Comparison of ENCODE assay signal across 8 mouse cellular contexts in the genomic region with DNA sequence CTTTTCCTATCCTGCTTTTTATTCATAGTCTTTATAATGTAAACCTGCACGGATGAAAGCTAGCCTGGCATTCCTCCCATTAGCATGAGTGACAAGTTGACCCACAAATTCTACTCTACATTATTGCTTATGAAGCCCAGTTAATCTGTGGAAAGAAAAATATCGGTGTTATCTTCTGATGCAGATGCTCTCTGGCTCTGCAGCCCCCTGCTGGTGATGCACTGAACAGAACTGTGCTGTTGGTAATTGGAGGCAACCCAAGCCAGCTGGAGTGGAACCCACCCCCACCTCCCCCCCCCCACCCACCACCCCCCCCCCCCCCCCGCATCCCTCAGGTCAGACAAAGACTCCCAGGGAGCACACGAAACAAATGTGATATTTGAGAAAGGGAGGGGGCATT.
A peak's percentile ranks its signal among the peaks of the same experiment; 100 is the strongest.
DNase-seq lines count a peak whose midpoint lies in the region; ATAC-seq and TF ChIP-seq lines count a peak whose summit lies in the region.

No protein-coding gene starts in this region.

- peak; percentile 77 for TF ChIP-seq CTCF in midbrain, postnatal 0 days (IDR thresholded peaks at IDR 0.05)

- H3K4me1 ChIP-seq in kidney, embryonic 15.5 days, result no peaks in the 10 kb centered on the region
- no peaks in the 10 kb centered on the region for H3K4me1 ChIP-seq in limb, embryonic 13.5 days
- H3K4me1 ChIP-seq in midbrain, postnatal 0 days (ENCODE audit: insufficient read depth, low read length), result no peaks in the 10 kb centered on the region

- no peak overlapping the region for H3K4me3 ChIP-seq in kidney, embryonic 15.5 days (replicated peaks)
- no peak overlapping the region for H3K4me3 ChIP-seq in limb, embryonic 13.5 days
- no peak overlapping the region for H3K4me3 ChIP-seq in midbrain, postnatal 0 days (ENCODE audit: low read depth, low read length)

- no peaks in the 10 kb centered on the region for H3K9me3 ChIP-seq in kidney, embryonic 15.5 days (replicated peaks)
- no peaks in the 10 kb centered on the region for H3K9me3 ChIP-seq in limb, embryonic 13.5 days
- no peaks in the 10 kb centered on the region for H3K9me3 ChIP-seq in midbrain, postnatal 0 days (ENCODE audit: low read length)

- ATAC-seq in kidney, embryonic 15.5 days (replicated peaks; ENCODE audit: low FRiP score), result no peak
- peak; percentile 67; the same call in 1 of the 2 replicates for ATAC-seq in frontal cortex, adult (ENCODE audit: low TSS enrichment)
- ATAC-seq in limb, embryonic 13.5 days (ENCODE audit: low FRiP score, low read depth), result 0 out of 2 replicates have a peak, but pooled peaks have one; percentile 40
- peak; percentile 63; the same call in 1 of the 2 replicates for ATAC-seq in midbrain, postnatal 0 days (ENCODE audit: low FRiP score)

- H3K27ac ChIP-seq in kidney, embryonic 15.5 days, result no peak overlapping the region
- H3K27ac ChIP-seq in limb, embryonic 13.5 days, result no peak overlapping the region
- H3K27ac ChIP-seq in midbrain, postnatal 0 days (ENCODE audit: low read depth, low read length), result no peak overlapping the region

- no peaks in the 10 kb centered on the region for H3K27me3 ChIP-seq in kidney, embryonic 15.5 days
- no peaks in the 10 kb centered on the region for H3K27me3 ChIP-seq in limb, embryonic 13.5 days
- H3K27me3 ChIP-seq in midbrain, postnatal 0 days (ENCODE audit: insufficient read depth, low read length), result no peaks in the 10 kb centered on the region

- DNase-seq in kidney, adult 18-20 months, result peak; percentile 41
- peak; percentile 37 for DNase-seq in c-Kit-positive CD71-positive TER-119-negative erythroid progenitor cells, embryonic 14.5 days (ENCODE audit: low read depth)
- peak; percentile 55 for DNase-seq in kidney, adult 9 months
- peak; percentile 67 for DNase-seq in midbrain, postnatal 0 days (ENCODE audit: low spot score)
- DNase-seq in thymus, postnatal 25 days, result peak; percentile 43

- H3K9ac ChIP-seq in kidney, embryonic 15.5 days, result no peak overlapping the region
- no peak overlapping the region for H3K9ac ChIP-seq in limb, embryonic 13.5 days
- no peak overlapping the region for H3K9ac ChIP-seq in midbrain, postnatal 0 days (replicated peaks; ENCODE audit: low read length, poor library complexity, severe bottlenecking)

- H3K36me3 ChIP-seq in kidney, embryonic 15.5 days, result no peaks in the 10 kb centered on the region
- no peaks in the 10 kb centered on the region for H3K36me3 ChIP-seq in limb, embryonic 13.5 days
- no peaks in the 10 kb centered on the region for H3K36me3 ChIP-seq in midbrain, postnatal 0 days (ENCODE audit: insufficient read depth, low read length)

- WGBS in kidney, embryonic 15.5 days, result 44% methylated on average over 2 of the region's 4 CpGs
- 46% methylated on average over 3 of the region's 4 CpGs for WGBS in limb, embryonic 13.5 days
- WGBS in midbrain, postnatal 0 days, result 20% methylated on average over 3 of the region's 4 CpGs

- no peak overlapping the region for H3K4me2 ChIP-seq in kidney, embryonic 15.5 days
- no peak overlapping the region for H3K4me2 ChIP-seq in limb, embryonic 13.5 days (replicated peaks)
- no peak overlapping the region for H3K4me2 ChIP-seq in midbrain, postnatal 0 days (ENCODE audit: low read depth, low read length, poor library complexity, severe bottlenecking)
